Mouse (Mus musculus) thymus, postnatal 0 days (tissue): ENCODE data around the gene Serhl. TPM values are rescaled to one million over a fixed set of nuclear protein-coding genes. Genes with fewer than 3 reads are reported as not detected.
"Not testable (repeated sequence)": the region's sequence is repeated elsewhere in the genome, so short reads cannot be mapped to it uniquely, and the experiment has no call there.

Experiments used
- DNase-seq: peaks from one replicate; pipeline ENCODE4 v3.0.0-alpha.2; 2015; ENCODE audit warnings: low spot score
- polyA plus RNA-seq: library from polyadenylated mRNA; unstranded; fragments of >200 nt; fragmentation: Nextera tagmentation; extraction: Ambion mirVana; gene quantifications from 2 replicates; pipeline ENCODE4 v1.2.1, GENCODE M21; 2015

Gene Serhl
- polyA plus RNA-seq, 1 experiment from 2014 or later, result 83.2 TPM

- peak; percentile 77 for DNase-seq
These were observed 33.4 kb downstream of the Serhl start, which contains the start of gene Rrp7a for GRCm38 (mm10) chr15:83122566-83123145. Rrp7a (minus strand) TSS chr15:83122801.

GRCm38 (mm10) chr15:83124625-83125024 is 35.3 kb downstream of the Serhl start:
- DNase-seq, result no peak

- DNase-seq, result no peak
These were observed 37.3 kb downstream of the Serhl start for GRCm38 (mm10) chr15:83126582-83126981.

- not testable (repeated sequence) for DNase-seq
These were observed 37.7 kb downstream of the Serhl start for GRCm38 (mm10) chr15:83127037-83127436.

GRCm38 (mm10) chr15:83129530-83130231 is 40.4 kb downstream of the Serhl start:
- DNase-seq, result no peak

- no peak for DNase-seq
These were observed 45.4 kb downstream of the Serhl start for GRCm38 (mm10) chr15:83134671-83135070.

- DNase-seq, result no peak
These were observed 46.3 kb downstream of the Serhl start for GRCm38 (mm10) chr15:83135654-83136053.

GRCm38 (mm10) chr15:83142861-83143260 is 53.6 kb downstream of the Serhl start:
- DNase-seq, result no peak

- DNase-seq, result no peak
These were observed 56.2 kb downstream of the Serhl start for GRCm38 (mm10) chr15:83145541-83145940.

- no peak for DNase-seq
These were observed 59.1 kb downstream of the Serhl start for GRCm38 (mm10) chr15:83148395-83148794.

- no peak for DNase-seq
These were observed 59.5 kb downstream of the Serhl start for GRCm38 (mm10) chr15:83148801-83149195.

- peak; percentile 99 for DNase-seq
These were observed 60.1 kb downstream of the Serhl start, which contains the start of gene Poldip3 for GRCm38 (mm10) chr15:83149196-83150072. Poldip3 (minus strand) TSS chr15:83149384.

- DNase-seq, result no peak
These were observed 60.8 kb downstream of the Serhl start for GRCm38 (mm10) chr15:83150073-83150442.

GRCm38 (mm10) chr15:83150694-83151093 is 61.4 kb downstream of the Serhl start:
- no peak for DNase-seq

- DNase-seq, result no peak
These were observed 65.0 kb downstream of the Serhl start for GRCm38 (mm10) chr15:83154309-83154708.

- DNase-seq, result no peak
These were observed 66.5 kb downstream of the Serhl start for GRCm38 (mm10) chr15:83155672-83156419.

- DNase-seq, result peak; percentile 29
These were observed 67.8 kb downstream of the Serhl start for GRCm38 (mm10) chr15:83156929-83157666.

- no peak for DNase-seq
These were observed 68.4 kb downstream of the Serhl start for GRCm38 (mm10) chr15:83157667-83158064.

- no peak for DNase-seq
These were observed 69.4 kb downstream of the Serhl start for GRCm38 (mm10) chr15:83158587-83159160.

GRCm38 (mm10) chr15:83159823-83160222 is 70.5 kb downstream of the Serhl start:
- DNase-seq, result no peak
